Mouse (Mus musculus) thymus, adult 2 months (tissue): Measurements from ENCODE around the gene Ugt1a8.

Source experiments
- CTCF ChIP-seq: fragments of 200-500 bp; IDR thresholded peaks from 2 replicates; pipeline ENCODE4 v1.5.1; 2012; ENCODE audit warnings: mild to moderate bottlenecking, control low read depth, low read length, moderate library complexity, borderline replicate concordance; ENCODE audit not compliant: control insufficient read depth, poor library complexity, insufficient read depth; ENCODE audit errors: extremely low read depth
- POLR2A ChIP-seq: fragments of 200-500 bp; IDR thresholded peaks from 2 replicates; pipeline ENCODE4 v1.6.1; 2012; ENCODE audit warnings: mild to moderate bottlenecking, low read length, control low read depth, moderate library complexity; ENCODE audit not compliant: control insufficient read depth, poor library complexity, insufficient read depth; ENCODE audit errors: extremely low read depth

- TF ChIP-seq CTCF, result no peak
- TF ChIP-seq POLR2A, result no peak
These were observed 136.6 kb downstream of the Ugt1a8 start for GRCm38 (mm10) chr1:88224029-88224776.
